Mouse (Mus musculus): ENCODE results near the gene Nodal.
"Not testable (repeated sequence)": the region's sequence is repeated elsewhere in the genome, so short reads cannot be mapped to it uniquely, and the experiment has no call there.

The Nodal gene

DNA sequence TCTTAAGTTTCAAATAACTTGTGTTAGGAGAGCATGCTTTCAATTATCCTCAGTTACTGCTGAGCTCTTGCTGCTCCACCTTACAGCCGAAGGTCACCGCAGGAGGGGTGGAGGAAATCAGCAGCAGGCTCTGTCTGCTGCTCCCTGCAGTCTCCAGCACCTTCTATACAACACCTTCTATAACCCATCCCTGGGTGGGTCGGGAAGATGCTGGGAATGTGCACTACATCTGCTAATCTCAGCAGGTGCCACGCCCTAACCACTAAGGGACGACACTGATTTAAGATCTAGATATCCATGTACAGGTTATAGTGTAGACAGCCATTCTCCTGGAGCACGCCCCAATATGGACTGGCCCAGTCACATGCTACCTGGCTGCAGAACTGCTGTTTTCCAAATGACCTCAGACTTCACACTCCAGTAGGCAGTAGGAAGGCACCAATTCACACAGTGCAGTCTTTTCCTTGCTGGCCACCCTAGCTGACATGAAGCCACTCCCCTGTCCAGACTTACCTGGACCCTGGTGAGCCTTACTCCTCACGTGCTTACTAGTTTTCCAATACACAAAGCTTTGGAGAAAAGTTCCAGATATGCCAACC, 22.5 kb downstream of the Nodal start:
- no peak for DNase-seq

DNA sequence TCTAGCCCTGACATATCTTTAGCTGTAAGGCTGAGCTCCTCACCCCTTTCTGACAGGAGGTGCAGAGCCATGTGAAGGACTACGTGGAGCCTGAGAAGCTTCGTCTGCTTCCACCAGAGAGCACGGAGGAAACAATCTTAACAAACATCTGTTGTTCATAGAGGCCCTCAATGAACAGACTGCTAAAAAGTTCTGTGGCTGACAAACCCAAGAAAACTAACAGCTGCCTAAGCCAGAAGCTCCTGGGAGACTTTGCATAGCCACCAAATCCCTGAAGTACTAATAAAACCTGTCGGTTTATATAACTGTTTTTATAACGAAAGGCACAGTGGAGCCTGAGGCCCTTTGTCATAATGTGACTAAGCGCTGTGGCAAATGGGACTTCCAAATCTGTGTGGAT, 25.7 kb downstream of the Nodal start:
- DNase-seq: no peak

DNA sequence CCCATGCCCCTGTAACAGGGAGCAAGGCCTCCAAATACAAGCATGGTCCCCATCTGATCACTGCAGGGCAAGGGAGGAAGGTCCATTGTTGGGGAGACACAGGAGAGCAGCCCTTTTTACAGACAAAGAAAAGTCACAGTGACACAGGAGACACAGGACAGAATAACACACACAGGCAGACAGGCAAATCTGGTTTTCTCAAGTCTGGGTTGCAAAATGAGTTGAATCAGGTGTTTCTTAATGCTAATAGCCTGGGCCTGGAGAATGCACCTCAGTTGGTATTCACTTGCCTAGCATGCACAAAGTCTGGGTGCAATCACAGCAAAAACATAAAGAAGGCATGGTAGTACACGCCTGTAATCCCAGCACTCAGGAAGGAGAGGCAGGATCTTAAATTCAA, 26.1 kb downstream of the Nodal start:
- no peak for DNase-seq

DNA sequence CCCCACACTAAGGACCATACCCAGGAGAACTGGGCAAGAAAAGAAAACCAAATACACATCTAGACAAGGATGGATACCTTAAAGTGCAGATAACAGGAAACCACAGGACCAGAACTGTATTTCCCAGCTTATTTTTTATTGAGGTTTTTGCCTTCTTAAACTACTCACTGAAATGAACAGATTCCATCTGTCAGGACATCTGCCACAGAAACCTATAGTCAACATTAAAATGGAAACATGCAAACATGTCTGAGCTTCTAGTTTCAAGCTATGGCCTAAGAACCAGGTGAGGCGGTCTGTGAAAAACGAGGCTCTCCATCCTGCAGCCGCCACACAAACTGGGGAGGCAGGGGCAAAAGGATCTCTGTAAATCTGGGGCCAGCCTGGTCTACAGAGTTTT, 27.2 kb downstream of the Nodal start:
- no peak for DNase-seq

DNA sequence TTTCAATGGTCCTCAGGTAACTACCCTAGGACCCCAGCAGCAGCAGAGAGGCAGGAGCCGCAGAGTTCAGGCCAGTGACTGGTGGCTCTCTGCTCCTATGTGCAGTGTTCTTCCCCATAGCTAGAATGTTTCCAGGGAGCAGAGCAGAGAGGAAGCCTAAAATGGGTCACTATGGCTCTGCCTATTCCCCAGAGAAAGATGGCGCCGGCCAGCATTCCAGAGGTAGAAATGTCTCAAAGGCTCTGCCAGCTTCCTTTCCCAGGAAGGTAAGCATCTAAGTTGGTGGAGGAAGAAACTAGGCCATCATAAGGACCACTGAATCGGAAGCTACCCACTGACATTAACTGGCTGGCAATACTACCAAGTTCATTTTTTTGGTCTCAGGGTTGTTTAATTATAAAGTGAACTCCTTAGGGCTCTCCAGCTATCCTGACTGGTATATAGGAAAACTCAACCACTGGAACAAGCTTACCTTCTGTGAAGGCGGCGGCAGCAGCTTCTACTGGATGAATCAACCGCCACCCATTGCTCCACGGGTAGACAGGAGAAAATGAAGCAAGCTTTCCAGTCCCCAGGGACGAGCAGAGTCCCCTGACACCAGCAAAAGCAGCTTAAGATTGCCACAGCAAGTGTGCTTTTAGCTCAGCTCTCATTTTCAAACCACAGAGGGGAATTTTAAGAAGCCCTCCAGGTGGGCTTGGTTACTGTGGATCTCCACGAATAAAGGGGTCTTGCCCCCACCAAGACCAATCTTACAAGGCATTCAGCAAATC, 30.0 kb downstream of the Nodal start:
- DNase-seq: no peak

DNA sequence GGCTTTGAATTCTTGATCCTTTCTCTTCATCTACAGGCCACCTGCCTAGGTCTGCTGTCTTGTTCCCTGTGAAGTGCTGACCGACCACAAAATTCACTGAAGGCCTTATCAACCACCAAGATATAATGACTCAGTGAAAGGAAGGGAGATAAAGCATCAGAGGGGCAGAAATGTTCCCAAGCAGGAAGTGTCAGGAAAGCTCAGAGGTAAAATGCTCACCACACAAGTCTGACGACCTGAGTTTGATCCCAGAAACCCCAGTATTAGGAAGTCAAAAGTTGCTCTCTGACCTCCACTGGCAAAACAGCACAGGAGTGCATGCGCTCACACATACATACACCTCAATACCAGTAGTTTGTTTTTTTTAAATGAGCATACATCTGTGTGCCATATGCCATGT, 31.1 kb downstream of the Nodal start:
- DNase-seq: no peak

DNA sequence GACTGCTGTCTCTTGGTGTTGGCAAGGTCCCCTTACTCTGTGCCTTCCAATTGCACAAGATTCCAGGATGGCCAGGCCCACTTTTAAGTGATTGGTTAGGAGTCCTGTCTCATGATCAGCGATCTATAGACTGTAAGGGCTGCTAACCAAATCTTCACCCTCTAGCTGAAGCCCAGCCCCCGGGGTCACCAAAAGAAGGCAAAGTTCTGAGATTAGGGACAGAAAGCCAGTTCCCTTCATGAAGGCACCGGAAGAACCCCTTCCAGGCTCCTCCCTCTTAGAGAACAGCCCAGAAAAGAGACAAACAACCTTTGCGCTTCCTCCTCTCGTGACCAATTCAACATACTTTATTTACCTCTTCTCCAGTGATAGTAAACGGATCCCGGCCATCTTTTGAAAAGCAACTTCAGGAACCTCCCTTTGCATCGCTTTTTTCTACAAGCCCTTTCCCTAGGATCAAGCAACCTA, 33.7 kb downstream of the Nodal start:
- DNase-seq: no peak

DNA sequence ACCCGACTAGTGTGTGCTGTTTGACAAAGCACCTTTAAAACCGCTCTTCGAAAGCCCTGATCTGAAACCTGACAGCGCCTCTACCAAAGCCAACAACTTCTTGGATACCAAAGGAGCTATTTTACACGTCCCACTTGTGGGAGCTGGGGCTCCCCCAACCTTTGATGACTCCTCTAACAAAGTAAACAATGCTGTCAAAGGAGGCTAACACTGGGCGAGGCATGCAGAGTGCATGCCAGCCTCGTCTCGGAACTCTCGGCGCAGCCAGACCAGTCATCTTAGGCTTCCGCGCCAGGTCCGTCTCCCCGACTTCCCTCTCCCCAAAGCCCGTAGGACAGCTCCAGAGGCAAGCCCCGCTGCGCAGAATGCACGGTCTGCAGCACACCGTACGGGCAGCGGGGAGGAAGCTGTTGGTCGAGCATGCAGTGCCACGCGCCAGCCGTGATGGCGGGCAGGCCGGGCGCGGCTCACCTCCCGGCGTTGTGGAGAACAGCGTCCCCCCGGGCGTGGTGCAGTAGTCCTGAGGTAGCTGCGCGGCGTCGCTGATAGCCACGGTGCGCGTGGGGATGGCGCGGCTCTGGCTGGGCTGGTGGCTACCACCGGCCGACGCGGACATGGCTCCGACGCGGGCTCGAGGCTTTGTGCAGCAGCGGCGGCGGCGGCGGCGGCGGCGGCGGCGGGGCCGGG, 34.3 kb downstream of the Nodal start:
- DNase-seq: peak; percentile 53

DNA sequence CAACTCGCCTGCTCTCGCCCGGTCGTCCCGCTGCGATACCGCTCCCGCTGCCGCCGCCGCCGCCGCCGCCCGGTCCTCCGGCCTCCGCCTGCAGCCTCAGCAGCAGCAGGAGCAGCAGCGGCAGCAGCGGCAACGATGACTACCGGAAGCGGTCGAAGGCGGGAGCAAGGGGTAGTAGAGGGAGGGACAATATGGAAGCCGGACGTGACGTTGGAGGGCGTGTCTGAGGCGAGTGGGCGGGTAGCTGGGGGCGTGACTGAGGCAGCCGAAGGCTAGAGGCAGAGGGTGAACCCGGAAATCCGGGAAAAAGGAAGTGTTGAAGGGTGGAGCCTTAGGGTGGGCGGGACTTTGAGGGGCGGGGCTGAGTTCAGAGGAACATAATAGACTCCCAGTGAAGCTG, 34.9 kb downstream of the Nodal start, which contains the start of gene Eif4ebp2:
Eif4ebp2 (minus strand) TSS at position 17 of the 400 bp plus-strand sequence.
- peak; percentile 98 for DNase-seq

DNA sequence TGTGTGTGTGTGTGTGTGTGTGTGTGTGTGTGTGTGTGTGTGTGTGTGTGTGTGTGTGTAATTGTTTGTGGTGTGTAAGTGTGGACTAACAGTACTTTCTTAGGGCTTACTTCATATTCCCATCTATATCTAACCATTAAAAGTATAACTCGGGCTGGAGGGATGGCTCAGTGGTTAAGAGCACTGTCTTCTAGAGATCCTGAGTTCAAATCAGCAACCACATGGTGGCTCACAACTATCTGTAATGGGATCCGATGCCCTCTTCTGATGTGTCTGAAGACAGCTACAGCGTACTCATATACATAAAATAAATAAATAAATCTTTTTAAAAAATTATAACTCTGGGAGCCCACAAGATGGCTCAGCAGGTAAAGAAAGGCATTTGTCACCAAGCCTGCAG, 35.4 kb downstream of the Nodal start:
- DNase-seq: not testable (repeated sequence)

DNA sequence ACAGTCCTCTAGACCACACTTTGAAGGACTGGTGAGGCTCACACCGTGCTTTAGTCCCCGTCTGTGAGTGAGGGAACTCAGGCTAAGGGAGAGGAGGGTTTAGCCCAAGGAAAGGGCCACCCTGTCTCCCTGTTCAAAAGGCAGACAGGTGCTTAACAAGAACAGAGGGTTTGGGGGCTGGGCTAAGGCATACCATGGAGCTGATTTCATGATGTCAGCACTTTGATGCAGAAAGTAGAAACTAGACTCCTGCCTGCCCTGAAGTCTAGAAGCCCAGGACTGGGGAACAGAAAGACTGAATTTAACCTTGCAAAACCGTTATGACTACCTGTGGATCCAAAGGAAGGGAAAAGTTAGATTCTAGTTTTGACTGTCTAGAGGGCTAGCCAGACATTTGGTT, 39.4 kb downstream of the Nodal start:
- no peak for DNase-seq

DNA sequence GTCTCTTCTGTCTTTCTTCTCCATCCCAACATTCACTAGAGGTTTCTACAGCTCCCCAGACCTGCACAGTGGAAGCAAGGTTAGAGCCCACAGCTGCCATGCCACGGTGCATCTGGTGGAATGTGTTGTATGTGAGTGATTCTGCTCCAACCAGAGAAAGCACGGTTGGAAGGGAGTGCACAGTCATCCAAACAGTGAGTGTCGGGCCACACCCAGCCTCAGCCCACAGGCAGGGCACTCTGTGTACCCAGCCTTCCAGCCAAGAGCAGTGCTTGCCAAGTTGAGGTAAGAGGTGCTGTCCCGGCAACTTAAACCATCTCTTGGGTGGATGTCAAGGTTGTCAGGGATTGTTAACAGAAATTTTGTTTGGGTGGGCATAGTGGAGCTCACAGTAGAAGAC, 47.2 kb downstream of the Nodal start:
- no peak for DNase-seq

DNA sequence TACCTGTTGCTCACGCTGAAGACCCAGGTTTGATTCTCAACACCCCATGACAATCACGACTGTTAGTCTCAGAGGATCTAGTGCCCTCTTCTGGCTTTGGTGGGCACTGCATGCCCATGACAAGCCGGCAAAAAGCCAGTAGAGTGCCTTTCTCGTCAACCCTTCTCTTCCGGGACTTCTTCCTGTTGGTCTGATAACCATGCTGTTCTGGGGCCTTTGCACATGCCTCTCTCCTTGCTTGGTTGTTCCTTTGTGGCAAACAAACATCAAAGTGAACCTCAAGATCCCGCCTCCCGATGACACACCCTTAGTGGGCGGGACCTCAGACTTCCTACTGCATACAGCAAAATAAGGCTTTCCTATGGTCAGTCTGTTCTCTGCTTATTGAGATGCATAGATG, 48.5 kb downstream of the Nodal start:
- no peak for DNase-seq

DNA sequence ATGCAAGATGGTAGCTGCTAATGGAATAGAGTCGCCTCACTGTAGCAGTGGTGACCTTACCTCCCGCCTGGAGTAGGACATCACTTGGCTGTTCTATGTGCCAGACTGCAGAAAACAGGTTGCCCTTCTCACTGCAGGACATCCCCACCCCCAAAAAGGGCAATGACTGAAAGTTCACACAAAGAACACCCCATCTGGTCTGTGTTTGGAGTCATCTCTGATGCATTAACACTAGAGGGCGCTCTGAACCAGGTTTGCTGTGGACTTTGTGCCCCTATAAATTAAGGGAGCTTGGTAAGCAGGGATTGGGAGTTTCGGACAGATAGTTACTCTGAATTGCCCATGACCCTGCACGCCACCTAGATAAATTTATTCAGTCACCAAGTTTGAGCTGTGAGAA, 49.1 kb downstream of the Nodal start:
- no peak for DNase-seq

DNA sequence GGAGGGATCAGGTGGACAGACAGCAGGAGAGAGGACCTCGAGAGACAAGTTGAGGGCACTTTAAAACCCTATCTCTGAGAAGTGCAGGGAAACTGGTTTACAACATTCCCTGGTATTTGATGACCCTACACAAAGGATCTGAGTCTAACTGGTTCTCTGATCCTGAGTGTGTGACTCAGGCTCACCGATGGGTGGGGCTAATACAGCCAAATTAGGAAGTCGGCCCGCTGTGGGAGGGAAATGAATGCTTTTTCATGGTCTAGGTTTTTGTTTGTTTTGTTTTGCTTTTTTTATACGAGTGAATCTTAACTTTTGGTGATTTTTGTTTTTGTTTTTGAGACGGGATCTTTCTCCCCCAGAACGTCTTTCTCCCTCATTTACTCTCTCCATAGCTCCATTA, 51.1 kb downstream of the Nodal start:
- DNase-seq: no peak

DNA sequence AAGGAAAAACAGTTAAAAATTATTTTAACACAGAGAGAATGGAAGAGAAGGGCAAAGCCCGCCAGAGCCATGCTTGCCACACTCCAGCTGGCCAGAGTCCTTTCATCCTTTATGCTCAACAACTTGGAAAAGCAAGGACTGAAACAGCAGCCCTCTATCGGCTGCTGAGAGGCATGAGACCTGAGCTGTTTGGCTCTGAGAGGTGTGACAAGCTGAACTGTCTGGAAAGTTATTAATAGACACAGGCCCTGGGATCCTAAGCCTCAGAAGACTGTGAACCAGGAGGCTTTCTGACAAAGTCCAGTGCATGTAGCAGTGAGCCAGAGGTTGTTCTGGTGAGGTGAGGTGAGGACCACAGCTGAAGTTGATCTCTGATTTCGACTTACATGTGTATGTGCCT, 55.9 kb downstream of the Nodal start:
- DNase-seq: no peak

DNA sequence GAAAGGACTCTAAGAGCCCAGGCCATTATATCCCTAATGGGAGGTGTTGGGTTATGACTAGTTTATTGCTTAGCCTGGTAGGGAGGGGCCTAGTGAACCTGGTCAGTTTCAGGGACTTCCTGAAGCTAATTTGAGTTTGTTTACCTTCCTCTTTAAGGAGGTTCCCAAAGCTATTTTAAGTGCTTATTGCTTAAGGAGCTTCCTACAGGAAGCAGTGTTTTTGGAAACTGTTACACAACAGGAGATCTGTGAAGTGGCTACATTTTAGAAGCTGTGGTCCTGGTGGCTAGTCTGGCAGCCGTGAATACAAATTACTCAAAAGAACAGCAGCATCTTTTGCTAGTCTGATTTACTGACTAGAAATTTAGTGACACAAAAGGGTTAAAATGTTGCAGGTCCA, 56.6 kb downstream of the Nodal start:
- no peak for DNase-seq

All from cerebellum, adult 8-10 months (tissue).